Mouse (Mus musculus) cerebellum, postnatal 10 days (tissue): ENCODE data around the gene Cdk11b.
A peak's percentile ranks its signal among the peaks of the same experiment; 100 is the strongest.
"Not testable (repeated sequence)": the region's sequence is repeated elsewhere in the genome, so short reads cannot be mapped to it uniquely, and the experiment has no call there.

Experiments
- DNase-seq, 2 experiments: peaks; one replicate each; pipeline ENCODE4 v3.0.0; 2021; ENCODE audit warnings: mixed read lengths in 2 of 2

Gene Cdk11b

DNA sequence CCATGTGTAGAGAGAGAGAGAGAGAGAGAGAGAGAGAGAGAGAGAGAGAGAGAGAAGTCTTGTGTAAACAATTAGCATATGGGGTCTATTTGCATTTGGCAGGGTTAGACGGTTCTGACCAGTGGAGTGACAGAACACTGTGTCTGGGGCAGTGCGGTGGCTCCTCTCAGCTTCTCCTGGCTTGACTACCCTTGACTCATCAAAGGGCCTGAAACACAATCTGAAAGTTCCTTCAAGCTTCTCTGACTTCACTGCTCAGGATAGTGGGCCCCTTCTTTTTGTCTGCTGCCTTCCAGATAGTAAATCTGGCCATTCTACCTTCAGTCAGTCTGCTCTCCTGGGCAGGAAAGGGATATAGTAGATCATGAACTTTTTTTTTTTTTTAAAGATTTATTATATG is 17.8 kb upstream of the Cdk11b start:
- no peak for DNase-seq

DNA sequence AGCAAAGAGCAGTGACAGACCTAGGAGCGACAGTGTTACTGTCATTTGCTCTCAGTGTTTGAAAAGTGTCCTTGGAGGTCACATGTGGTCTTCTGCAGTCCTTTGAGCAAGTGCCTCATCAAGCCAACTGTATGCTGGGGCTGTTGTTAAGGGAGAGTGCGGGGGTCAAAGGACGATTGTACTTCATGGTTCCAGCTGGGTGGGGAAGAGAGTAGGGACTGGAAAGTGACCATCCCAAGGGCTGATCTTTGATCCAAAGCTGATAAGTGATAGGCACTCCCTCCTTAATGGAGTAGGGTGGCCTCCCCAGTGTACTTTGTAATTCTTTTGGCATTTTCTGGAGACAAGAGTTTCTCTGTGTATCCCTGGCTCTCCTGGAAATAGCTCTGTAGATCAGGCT is 12.8 kb upstream of the Cdk11b start:
- DNase-seq = no peak

DNA sequence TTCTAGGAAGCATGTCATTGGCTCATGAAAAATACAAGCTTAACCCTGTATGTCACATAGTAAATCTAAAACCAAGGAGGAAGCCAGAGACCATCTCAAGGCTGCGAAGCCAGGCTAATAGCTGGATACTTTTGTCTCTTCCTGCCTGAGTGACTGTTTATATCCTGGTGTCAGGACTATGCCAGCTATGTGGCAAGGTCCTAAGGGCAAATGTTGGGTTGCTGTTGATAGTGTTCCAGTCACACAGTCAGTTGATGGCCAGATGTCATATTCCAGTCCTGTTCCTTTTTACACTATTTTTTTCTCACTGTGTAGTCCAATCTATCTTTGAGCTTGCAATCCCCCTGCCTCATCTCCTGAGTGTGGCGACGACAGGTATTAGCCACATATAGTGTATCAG is 11.4 kb upstream of the Cdk11b start:
- DNase-seq = no peak

DNA sequence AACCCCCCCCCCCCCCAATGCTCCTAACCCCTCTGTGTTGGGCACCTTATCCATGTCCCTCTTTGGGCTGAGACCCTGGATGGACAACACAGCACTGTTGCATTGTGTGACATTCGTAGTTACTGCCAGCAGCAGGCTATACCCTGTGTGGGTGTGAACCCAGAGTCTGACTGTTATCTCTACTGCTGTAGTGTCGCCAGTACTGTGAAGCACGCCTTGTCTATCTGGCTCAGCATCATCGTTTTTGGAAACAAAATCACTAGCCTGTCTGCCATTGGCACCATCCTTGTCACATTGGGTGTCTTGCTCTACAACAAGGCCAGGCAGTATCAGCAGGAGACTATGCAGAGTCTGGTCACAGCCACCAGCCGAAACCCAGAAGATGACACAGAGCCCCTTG is 6.3 kb upstream of the Cdk11b start:
- DNase-seq = no peak

DNA sequence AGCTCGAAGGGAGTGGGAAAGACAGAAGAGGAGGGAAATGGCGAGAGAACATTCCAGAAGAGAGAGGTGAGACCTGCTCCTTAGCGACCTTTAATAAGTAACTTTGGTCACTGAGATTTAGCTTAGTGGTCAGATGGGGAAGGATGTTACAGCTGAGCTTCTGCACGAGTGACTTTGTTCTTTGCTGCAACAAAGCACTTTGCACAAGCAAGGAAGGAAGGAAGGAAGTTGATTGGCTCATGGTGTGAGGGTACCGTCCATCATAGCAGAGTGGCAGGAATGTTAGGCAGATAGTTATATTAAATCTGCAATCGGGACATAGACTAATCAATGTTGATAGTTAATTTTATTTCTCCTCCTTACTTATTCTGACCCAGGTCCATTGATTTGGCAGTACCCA is 5.6 kb downstream of the Cdk11b start:
- DNase-seq = no peak

DNA sequence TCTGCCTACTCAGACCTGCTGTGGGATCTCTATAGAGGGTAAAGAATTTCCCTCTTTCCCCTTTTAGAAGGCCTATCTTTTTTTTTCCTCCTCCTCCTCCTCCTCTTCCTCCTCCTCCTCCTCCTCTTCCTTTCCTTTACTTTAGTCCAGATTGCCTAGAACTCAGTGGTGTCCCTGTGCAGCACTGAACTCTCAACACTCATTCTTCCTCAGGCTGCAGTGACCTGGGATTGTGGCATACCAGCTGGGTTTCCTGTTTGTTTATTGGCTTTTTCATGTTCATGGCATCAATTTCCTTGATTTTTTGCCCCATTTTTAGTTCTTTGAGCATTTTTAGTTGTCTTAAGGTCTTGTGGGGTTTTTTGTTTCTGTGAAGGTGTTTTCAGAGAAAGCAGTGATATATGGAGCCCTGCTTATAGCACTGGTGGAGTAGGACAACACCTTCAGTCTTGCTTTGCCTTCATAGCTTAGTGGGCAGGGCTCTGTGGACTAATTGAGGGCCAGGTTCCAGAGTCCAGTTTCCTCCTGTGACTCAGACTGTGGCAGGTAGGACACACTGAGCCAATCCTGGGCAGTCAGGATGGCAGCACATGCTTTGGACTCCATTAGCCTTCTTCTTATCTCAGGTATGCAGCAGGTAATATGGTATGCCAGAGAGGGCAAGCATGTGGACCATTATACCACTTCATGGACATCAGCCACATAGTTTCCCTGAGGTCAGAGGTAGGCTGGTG is 11.3 kb downstream of the Cdk11b start:
- no peak for DNase-seq

DNA sequence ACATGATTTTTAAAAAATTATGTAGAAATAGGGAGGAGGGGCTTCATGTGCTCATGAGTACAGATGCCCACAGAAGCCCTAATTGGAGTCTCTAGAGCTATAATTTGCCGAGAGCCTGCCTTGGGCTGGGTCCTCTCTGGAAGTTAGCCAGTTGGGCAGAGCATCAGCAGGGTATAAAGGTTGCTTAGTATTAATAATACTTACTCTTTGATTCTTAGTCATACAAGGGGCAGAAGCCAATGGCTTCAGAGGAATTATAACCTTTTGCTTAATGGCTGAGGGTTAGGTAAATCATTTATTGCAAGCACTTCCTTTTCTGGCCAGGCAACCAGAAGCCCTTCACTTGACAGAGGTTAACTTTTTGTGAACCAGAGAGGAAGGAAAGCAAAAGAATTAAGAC is 18.9 kb downstream of the Cdk11b start:
- DNase-seq = no peak

DNA sequence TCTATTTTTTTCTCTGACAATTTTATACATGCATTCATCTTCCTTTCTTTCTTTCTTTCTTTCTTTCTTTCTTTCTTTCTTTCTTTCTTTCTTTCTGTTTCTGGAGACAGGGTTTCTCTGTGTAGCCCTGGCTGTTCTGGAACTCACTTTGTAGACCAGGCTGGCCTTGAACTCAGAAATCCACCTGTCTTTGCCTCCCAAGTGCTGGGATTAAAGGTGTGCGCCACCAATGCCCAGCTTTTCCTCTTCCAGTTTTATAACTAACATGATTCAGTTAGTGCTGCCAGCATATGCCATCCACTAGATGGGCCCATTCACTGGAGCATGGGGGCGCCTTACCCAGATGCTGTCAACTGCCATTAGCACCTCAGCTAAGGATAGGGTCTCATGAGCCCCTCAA is 20.7 kb downstream of the Cdk11b start, which contains the start of gene Gm10563:
TSS of gene Gm10563 (minus strand) at position 101 of the 400 bp plus-strand sequence.
- DNase-seq = not testable (repeated sequence)

DNA sequence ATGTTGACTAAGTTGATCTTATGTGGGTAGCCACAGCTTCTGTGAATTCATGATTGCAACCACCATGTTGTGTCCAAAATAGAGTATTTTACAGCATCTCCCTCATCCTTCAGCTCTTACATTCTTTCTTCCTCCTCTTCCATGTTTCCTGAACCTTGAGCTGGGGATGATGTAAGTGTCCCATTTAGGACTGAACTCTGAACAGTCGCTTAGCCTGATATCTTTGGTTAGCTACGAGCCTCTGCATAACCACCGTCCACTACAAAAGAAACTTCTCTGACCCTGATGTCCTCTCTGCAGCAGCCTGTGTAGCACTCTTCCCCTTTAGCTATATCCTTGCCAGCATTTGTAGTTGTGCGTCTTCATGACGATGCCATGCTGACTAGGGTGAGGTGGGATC is 21.1 kb downstream of the Cdk11b start:
- DNase-seq = no peak

DNA sequence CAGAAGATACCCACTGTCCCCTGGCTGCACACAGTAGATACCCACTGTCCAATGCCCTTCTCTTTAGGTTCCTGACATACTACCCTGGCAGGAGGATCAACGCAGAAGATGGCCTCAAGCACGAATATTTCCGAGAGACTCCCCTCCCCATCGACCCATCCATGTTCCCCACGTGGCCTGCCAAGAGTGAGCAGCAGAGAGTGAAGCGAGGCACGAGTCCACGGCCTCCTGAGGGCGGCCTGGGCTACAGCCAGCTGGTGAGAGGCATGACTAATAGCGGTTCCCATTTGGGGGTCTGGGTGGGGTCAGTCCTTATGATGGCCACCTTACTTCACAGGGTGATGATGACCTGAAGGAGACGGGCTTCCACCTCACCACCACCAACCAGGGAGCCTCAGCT is 24.7 kb downstream of the Cdk11b start:
- DNase-seq = peak in 1 of 2 experiments; percentile 27

DNA sequence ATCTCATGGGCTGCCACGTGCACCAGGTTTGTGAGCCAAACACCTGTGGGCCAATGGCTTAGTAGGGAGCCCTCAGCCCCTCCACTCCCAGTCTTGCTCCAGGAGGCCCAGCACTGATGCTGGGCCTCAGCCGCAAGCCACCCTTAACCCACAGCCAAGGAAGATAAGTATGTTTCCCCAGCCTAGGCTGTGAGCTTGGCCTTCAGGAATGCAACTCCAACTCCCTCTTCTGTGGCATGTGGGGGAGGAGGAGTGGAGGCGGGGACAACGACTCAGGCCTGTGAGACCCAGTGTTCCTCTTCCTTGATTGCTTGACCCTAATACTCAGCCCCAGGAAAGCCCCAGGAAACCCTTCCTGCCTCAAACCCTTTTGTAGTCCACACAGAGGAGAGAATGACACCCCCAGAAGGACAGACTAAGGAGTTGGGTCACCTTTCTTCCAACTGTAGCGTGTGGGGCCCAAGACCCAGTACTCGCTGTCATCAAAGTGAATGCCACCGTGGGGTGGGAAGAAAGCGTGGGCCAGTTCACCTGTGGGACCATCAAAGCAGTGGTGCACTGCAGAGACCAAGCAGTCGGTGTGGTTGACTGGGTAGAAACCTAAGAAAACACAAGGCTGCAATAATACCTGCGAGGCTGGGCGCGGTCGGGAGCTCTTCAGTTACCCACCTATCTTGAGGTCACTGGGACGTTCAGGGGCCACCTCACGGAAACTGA is 27.1 kb downstream of the Cdk11b start:
- no peak for DNase-seq

DNA sequence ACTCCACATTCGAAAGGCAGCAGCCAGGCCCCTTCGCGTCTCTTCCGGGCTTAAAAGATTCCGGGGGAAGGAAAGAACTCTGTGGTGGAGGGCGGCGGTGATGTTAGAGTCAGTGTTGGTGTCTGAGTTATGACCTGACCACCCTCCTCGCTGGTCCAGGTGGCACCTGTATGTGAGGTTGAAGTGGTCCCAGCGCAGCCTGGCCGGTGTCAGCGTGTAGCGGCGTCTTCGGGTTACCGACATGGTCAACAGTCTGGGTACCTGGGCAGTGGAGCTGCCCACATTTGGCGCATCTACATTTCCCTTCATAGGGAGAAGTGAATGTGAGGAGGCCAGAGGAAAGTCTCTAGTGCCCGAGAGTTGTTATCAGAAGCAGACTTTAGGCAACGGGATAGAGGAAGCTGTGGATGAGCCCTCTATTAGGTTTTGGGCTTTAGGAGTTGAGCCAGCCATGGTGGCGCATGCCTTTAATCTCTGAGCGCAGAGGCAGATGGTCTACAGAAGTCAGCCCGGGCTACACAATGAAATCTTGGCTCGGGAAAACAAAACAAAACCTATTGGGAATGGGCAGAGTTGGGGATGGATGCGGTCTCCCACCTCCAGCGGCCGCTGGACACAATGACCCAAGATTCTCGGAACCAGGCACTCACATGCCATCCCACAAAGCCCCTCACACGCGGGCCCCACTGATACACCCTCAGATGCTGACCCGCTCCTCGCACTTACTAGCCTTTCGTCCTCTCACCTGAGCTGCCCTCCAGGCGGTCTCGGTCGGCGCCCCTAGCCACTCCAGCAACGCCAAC is 27.8 kb downstream of the Cdk11b start:
- DNase-seq = peak; percentile 42 to 60

DNA sequence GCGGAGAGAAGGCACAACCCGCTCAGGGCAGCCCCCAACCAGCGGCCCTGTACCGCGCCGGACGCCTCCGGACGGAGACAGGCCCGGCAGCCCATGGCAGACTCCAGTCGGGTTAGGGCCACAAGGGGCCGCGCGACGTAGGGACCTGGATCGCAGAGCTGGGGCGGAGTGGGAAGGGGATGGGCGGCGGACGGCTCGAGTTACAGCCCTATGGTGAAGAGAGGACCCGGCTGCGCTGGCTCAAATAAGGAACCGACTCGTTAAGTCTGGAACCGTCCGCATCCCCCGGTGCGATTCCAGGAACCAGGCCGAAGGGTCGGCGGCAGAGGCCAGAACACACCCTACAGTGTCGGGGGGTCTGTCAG is 28.4 kb downstream of the Cdk11b start, which contains the start of gene Mmp23:
TSS of gene Mmp23 (minus strand) at position 299 of the 365 bp plus-strand sequence.
- DNase-seq = peak; percentile 69 to 74

DNA sequence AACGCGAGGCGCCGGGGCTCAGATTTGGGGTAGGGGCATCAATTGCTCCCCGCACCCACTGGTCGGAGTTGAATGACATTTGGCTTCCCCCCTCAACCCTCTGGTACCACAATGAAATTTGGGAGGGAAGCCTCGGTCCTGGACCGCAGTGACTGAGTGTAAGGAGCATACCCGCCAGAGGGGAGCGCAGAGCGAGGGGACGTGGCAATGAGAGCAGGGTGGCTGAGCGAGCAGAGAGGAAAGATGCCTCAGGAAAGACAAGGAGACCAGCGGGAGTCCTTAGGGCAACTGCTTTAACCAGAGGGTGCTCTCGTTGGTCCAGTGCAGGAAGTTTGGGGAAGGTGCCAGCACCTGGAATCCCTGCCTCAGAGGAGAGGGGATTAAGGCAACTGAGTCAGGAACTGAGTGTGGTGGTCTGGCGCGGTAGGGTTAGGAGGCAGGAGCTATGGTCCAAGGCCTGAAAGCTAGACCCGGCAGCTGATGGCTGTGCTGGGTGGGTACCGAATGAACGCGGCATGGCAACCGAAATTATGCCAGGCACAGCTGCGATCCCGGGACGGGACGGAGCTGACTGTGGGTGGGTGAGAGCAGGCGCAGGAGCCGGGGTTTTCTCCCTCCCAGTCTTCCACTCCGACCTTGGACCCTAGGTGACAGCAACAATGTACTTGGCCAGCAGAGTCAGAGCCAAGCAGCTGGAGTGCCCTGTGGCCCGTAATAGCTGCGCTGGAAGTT is 29.0 kb downstream of the Cdk11b start:
- DNase-seq = peak; percentile 65 to 75

DNA sequence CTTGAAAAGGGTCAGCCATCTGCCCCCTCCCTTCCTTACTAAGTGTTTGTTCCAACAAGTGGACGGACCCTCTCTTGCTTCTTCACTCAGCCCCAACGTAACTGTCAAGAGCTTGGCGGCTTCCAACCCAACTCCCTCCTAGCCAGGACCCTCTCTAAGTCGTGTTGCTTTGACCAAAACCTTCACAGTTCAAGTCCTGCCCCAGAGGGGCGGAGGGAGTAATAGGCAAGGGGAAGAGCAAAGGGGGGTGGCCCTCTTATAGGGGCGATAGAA is 29.5 kb downstream of the Cdk11b start:
- DNase-seq = no peak

DNA sequence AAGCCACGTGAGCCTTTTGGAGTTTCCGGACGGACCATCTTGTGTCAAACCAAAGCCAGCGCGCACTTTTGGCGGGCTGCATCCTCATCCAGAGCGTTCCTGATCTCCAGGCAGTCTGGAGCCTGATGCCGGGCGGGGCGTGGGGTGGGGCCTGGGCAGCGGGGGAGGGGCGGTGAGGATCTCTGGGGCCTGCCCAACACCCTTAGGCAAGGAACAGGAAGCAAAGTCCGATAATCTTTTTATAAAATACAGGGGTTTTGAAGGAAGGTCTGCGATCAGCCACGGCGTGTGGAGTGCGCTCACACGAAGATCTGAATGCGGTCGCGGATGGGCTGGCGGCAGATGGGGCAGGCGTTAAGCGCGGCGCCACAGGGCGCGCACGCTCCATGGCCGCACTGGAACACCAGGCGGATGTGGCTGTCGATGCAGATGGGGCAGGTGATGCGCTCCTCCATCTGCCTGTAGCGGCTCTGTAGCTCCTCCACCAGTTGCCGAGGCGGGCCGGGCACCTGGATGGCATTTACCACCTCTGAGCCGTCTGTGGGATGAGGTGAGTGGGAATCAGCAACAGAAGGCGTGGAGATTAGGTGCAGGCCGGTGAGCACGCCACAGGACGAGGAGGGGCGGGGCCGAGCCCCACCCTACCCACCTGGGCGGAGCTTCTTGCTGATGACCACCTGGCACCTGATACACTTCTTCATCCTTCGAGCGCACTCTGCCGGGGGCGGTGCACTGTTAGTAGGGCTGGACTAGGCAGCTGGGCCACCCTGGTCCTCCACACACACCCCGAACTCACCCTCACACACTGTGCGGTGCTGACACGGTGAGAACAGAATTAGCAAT is 30.0 kb downstream of the Cdk11b start:
- DNase-seq = peak; percentile 70 to 72

DNA sequence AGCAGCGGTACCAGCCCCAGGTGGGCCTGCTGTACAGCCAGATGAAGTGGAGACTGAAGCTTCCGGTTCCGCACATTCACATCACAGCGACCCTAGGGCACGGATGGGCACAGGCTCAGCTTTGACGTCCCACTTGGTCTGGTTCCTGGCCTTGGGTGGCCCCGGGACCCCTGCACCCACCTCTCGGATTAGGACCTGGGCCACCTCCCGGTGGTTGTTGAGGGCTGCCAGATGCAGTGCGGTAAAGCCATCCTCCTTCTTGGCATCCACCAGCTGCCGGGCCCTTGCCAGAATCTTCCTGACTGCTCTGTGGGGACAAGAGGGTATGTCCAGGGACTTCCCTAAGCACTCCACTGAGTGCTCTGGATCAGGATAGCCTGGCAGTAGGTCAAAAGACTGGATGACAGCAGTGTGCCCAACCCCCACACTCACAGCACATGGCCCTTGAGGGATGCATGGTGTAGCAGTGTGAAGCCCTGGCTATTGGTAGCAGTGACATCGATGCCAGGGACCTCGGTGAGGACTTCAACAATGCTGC is 31.6 kb downstream of the Cdk11b start:
- peak; percentile 44 to 58 for DNase-seq

DNA sequence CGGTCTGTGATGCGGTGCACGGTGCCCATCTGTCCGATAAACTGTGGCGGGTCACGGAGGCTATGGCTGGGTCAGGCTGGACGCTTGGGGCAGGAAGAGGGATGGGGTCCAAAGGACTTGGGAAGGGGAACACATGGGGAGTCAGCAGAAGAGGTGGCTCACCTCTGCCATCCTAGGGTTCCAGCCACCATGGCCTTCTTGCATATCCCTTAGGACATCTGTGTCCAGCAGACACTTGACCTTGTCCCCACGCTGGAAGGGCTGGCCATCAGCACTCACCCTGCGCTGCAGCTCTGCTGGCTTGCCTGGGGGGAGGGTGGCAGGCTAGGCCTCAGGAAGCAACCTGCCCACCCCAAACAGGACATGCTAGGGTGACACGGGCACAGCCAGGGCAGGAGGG is 34.3 kb downstream of the Cdk11b start:
- DNase-seq = no peak

DNA sequence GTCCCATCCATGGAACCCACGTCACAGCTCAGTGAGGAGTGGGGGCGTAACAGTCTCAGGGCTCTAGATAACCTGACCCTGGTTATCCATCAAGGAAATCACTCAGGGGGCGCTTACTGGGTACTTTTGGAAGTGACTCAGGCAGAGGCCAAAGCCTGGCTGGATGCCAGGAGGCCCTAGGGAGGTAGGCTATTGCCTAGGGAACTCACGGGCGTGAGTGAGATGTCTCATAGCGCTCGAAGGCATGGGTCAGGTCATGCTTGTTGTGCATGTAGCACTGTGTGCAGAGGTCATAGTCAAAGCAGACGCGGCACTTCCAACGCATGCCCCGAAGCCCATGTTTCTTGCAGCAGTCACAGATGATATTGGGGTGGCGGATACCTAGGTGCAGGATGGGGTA is 36.0 kb downstream of the Cdk11b start:
- peak in 1 of 2 experiments; percentile 26 for DNase-seq

DNA sequence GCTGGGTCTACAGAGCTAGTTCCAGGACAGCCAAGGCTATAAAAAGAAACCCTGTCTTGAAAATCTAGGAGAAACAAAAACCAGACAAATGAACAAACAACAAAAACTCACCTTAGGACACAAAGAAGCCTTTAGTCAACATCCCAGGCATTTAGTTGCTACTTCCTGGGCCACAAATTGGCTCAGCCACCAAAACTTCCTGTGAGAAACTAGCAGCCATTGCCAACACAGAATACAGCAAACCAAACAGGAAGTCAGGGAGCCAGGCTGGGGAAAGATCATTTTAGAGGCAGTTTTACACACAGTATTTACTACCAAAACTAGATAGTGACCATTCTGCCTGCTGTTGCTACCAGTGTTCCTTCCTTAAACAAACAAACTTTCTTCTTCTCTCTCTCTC is 42.2 kb downstream of the Cdk11b start:
- DNase-seq = no peak

DNA sequence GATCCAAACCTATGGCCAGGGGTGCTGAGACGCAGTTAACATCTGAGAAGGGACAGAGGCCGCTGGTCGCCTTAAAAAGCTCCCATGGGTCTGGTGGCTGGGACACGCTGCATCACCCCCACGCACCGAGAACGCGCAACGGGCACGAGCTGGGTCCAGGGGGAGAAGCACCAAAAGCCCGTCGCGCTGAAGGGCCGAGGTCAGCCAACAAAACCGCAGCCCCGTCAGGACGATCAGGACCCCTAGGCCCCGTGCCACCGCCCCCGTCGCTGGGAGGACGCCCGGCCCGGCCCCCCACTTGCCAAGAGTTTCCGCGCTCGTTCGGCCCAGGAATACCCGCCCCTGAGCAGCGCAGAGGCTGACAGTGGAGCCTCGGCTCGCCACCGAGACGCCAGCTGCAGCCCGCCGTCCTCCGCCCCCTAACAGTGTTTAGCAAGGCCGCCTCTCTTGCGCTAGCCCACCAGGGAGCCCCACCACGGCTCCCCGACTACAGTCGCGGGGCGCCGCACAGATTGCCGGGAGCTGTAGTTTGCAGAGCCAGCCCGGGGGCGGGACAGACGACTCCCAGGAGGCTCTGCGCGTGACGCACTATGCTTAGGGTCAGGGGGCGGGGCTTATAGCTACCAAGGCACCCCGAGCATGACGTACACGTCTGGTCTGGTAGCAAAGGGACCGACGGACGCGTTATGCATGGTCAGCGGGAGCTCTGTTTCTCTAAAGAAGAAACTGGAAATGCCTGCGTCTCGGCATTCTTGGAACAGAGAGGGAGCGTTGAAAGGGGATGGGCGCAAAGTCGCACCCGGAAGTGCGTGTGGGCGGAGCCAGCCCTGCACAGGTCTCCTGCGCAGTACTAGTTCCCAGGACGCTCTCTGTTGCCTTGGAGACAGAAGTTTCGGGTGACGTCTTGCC is 44.3 kb downstream of the Cdk11b start, which contains the start of gene Mib2:
TSS of gene Mib2 (minus strand) at position 510 of the 909 bp plus-strand sequence.
- peak; percentile 99 for DNase-seq
